Mouse (Mus musculus) limb, embryonic 12.5 days (tissue): ENCODE data around the gene Mcoln2. TPM values are rescaled to one million over a fixed set of nuclear protein-coding genes. Genes with fewer than 3 reads are reported as not detected.

Experiments used
- ATAC-seq: fragments of 200-750 bp; cut with Nextera tagmentation; 2 replicates; pipeline ENCODE4 v1.8.0; 2017; ENCODE audit warnings: low read depth, moderate TSS enrichment; ENCODE audit not compliant: insufficient number of reproducible peaks, insufficient read depth, low FRiP score, low TSS enrichment
- H3K27ac ChIP-seq: fragments of 300-500 bp; sonication (generic); 2 replicates; pipeline ENCODE4 v1.5.1; 2016; ENCODE audit warnings: mild to moderate bottlenecking, moderate library complexity
- H3K27me3 ChIP-seq: fragments of 300-500 bp; sonication (generic); 2 replicates; pipeline ENCODE4 v1.6.1; 2016; ENCODE audit warnings: mild to moderate bottlenecking, moderate library complexity
- H3K36me3 ChIP-seq: fragments of 300-500 bp; sonication (generic); 2 replicates; pipeline ENCODE4 v1.6.1; 2016; ENCODE audit warnings: mild to moderate bottlenecking, moderate library complexity
- H3K4me1 ChIP-seq: fragments of 300-500 bp; sonication (generic); replicated peaks from 2 replicates; pipeline ENCODE4 v1.6.1; 2016
- H3K4me2 ChIP-seq: fragments of 300-500 bp; sonication (generic); 2 replicates; pipeline ENCODE4 v1.6.1; 2016; ENCODE audit warnings: mild to moderate bottlenecking, moderate library complexity
- H3K4me3 ChIP-seq: fragments of 300-500 bp; sonication (generic); replicated peaks from 2 replicates; pipeline ENCODE4 v1.5.1; 2016; ENCODE audit warnings: mild to moderate bottlenecking
- H3K9ac ChIP-seq: fragments of 300-500 bp; sonication (generic); replicated peaks from 2 replicates; pipeline ENCODE4 v1.6.1; 2016; ENCODE audit warnings: mild to moderate bottlenecking, moderate library complexity
- H3K9me3 ChIP-seq: fragments of 300-500 bp; sonication (generic); 2 replicates; pipeline ENCODE4 v1.6.1; 2016; ENCODE audit warnings: mild to moderate bottlenecking, moderate library complexity
- WGBS: fragments of 180-500 bp; shearing (Covaris S2); methylation state at CpG from one replicate; pipeline ENCODE4 v1.1.7; 2016; 5-methylcytosine and 5-hydroxymethylcytosine counted together
- polyA plus RNA-seq: library from polyadenylated mRNA; unstranded; fragments of >200 nt; fragmentation: Nextera tagmentation; extraction: Ambion mirVana; gene quantifications from 2 replicates; pipeline ENCODE4 v1.2.1, GENCODE M21; 2016

Gene Mcoln2
- polyA plus RNA-seq, 1 experiment from 2014 or later, result 0.70 TPM

GRCm38 (mm10) chr3:146189933-146190332 is 40.3 kb downstream of the Mcoln2 start:
- H3K36me3 ChIP-seq, result no peaks in the 10 kb centered on the region
- no peak for ATAC-seq
- H3K27ac ChIP-seq, result no peak overlapping the region
- no peaks in the 10 kb centered on the region for H3K9me3 ChIP-seq
- no peak overlapping the region for H3K9ac ChIP-seq
- H3K27me3 ChIP-seq, result no peaks in the 10 kb centered on the region; the same call in 1 of the 2 replicates
- no peak overlapping the region for H3K4me3 ChIP-seq
- H3K4me2 ChIP-seq, result no peak overlapping the region
- WGBS, result 68% methylated on average over 10 of the region's 10 CpGs
- no peaks in the 10 kb centered on the region for H3K4me1 ChIP-seq

- Histone ChIP-seq H3K27me3 (no peaks in the 10 kb centered on the region; the same call in 1 of the 2 replicates), H3K27ac (no peak overlapping the region), H3K4me1 (no peaks in the 10 kb centered on the region), H3K4me3 (no peak overlapping the region), H3K4me2 (no peak overlapping the region), H3K36me3 (no peaks in the 10 kb centered on the region), H3K9me3 (no peaks in the 10 kb centered on the region), H3K9ac (no peak overlapping the region)
- 73% methylated on average over 1 of the region's 1 CpGs for WGBS
- ATAC-seq, result no peak
These were observed 42.9 kb downstream of the Mcoln2 start for GRCm38 (mm10) chr3:146192507-146192906.

- H3K9me3 ChIP-seq, result no peaks in the 10 kb centered on the region
- 0 out of 2 replicates have a peak, but pooled peaks cover 6% of the 10 kb centered on the region for H3K4me1 ChIP-seq
- H3K4me2 ChIP-seq, result no peak overlapping the region
- no peak overlapping the region for H3K4me3 ChIP-seq
- no peaks in the 10 kb centered on the region for H3K36me3 ChIP-seq
- no peaks in the 10 kb centered on the region; the same call in 1 of the 2 replicates for H3K27me3 ChIP-seq
- no peak overlapping the region for H3K9ac ChIP-seq
- no peak for ATAC-seq
- WGBS, result 85% methylated on average over 5 of the region's 5 CpGs
- H3K27ac ChIP-seq, result no peak overlapping the region
These were observed 45.5 kb downstream of the Mcoln2 start for GRCm38 (mm10) chr3:146195153-146195552.

GRCm38 (mm10) chr3:146196301-146196700 is 46.7 kb downstream of the Mcoln2 start:
- H3K36me3 ChIP-seq, result no peaks in the 10 kb centered on the region
- H3K9ac ChIP-seq, result no peak overlapping the region
- no peak overlapping the region for H3K4me3 ChIP-seq
- ATAC-seq, result no peak
- 0 out of 2 replicates have a peak, but pooled peaks cover 6% of the 10 kb centered on the region for H3K4me1 ChIP-seq
- H3K27ac ChIP-seq, result no peak overlapping the region
- H3K4me2 ChIP-seq, result no peak overlapping the region
- H3K27me3 ChIP-seq, result no peaks in the 10 kb centered on the region; the same call in 1 of the 2 replicates
- 80% methylated on average over 6 of the region's 6 CpGs for WGBS
- H3K9me3 ChIP-seq, result no peaks in the 10 kb centered on the region

- H3K9ac ChIP-seq, result no peak overlapping the region
- H3K27ac ChIP-seq, result no peak overlapping the region
- H3K36me3 ChIP-seq, result no peaks in the 10 kb centered on the region
- WGBS, result 81% methylated on average over 17 of the region's 17 CpGs
- no peaks in the 10 kb centered on the region; the same call in 1 of the 2 replicates for H3K27me3 ChIP-seq
- H3K9me3 ChIP-seq, result no peaks in the 10 kb centered on the region
- ATAC-seq, result no peak
- no peak overlapping the region for H3K4me2 ChIP-seq
- H3K4me1 ChIP-seq, result 0 out of 2 replicates have a peak, but pooled peaks cover 6% of the 10 kb centered on the region
- no peak overlapping the region for H3K4me3 ChIP-seq
These were observed 47.4 kb downstream of the Mcoln2 start for GRCm38 (mm10) chr3:146196780-146197743.

- Histone ChIP-seq H3K9me3 (no peaks in the 10 kb centered on the region), H3K27me3 (no peaks in the 10 kb centered on the region; the same call in 1 of the 2 replicates), H3K9ac (no peak overlapping the region), H3K27ac (no peak overlapping the region), H3K4me3 (no peak overlapping the region), H3K36me3 (no peaks in the 10 kb centered on the region), H3K4me2 (no peak overlapping the region), H3K4me1 (0 out of 2 replicates have a peak, but pooled peaks cover 6% of the 10 kb centered on the region)
- WGBS, result 85% methylated on average over 12 of the region's 12 CpGs
- no peak for ATAC-seq
These were observed 48.2 kb downstream of the Mcoln2 start for GRCm38 (mm10) chr3:146197785-146198184.

- WGBS, result 59% methylated on average over 11 of the region's 11 CpGs
- ATAC-seq, result no peak
These were observed 49.3 kb downstream of the Mcoln2 start for GRCm38 (mm10) chr3:146198803-146199481.

GRCm38 (mm10) chr3:146199486-146199885 is 49.9 kb downstream of the Mcoln2 start:
- no peaks in the 10 kb centered on the region; the same call in 1 of the 2 replicates for H3K27me3 ChIP-seq
- no peaks in the 10 kb centered on the region for H3K9me3 ChIP-seq
- 0 out of 2 replicates have a peak, but pooled peaks cover 6% of the 10 kb centered on the region for H3K4me1 ChIP-seq
- no peak for ATAC-seq
- H3K9ac ChIP-seq, result no peak overlapping the region
- H3K36me3 ChIP-seq, result no peaks in the 10 kb centered on the region
- H3K4me2 ChIP-seq, result no peak overlapping the region
- no peak overlapping the region for H3K4me3 ChIP-seq
- 82% methylated on average over 3 of the region's 3 CpGs for WGBS
- H3K27ac ChIP-seq, result no peak overlapping the region

More at GRCm38 (mm10) chr3:146198803-146199481, 49.3 kb downstream of the Mcoln2 start:
- Histone ChIP-seq H3K27ac (no peak overlapping the region), H3K4me3 (no peak overlapping the region), H3K36me3 (no peaks in the 10 kb centered on the region), H3K27me3 (no peaks in the 10 kb centered on the region; the same call in 1 of the 2 replicates), H3K4me2 (no peak overlapping the region), H3K9ac (no peak overlapping the region), H3K4me1 (0 out of 2 replicates have a peak, but pooled peaks cover 6% of the 10 kb centered on the region), H3K9me3 (no peaks in the 10 kb centered on the region)

- no peak for ATAC-seq
- no peaks in the 10 kb centered on the region for H3K9me3 ChIP-seq
- no peak overlapping the region for H3K9ac ChIP-seq
- no peaks in the 10 kb centered on the region for H3K4me1 ChIP-seq
- 50% methylated on average over 2 of the region's 2 CpGs for WGBS
- H3K36me3 ChIP-seq, result no peaks in the 10 kb centered on the region
- H3K27ac ChIP-seq, result no peak overlapping the region
- H3K4me3 ChIP-seq, result no peak overlapping the region
- H3K27me3 ChIP-seq, result peaks cover 2% of the 10 kb centered on the region; the same call in 1 of the 2 replicates
- H3K4me2 ChIP-seq, result no peak overlapping the region
These were observed 54.7 kb downstream of the Mcoln2 start for GRCm38 (mm10) chr3:146204375-146204774.

- Histone ChIP-seq H3K27ac (no peak overlapping the region), H3K9ac (no peak overlapping the region), H3K4me3 (no peak overlapping the region), H3K36me3 (no peaks in the 10 kb centered on the region), H3K9me3 (no peaks in the 10 kb centered on the region), H3K4me2 (no peak overlapping the region), H3K4me1 (no peaks in the 10 kb centered on the region), H3K27me3 (peaks cover 2% of the 10 kb centered on the region; the same call in 1 of the 2 replicates)
- no peak for ATAC-seq
- 76% methylated on average over 11 of the region's 11 CpGs for WGBS
These were observed 55.7 kb downstream of the Mcoln2 start for GRCm38 (mm10) chr3:146205305-146205704.

GRCm38 (mm10) chr3:146206635-146207034 is 57.0 kb downstream of the Mcoln2 start:
- no peak for ATAC-seq
- Histone ChIP-seq H3K9ac (no peak overlapping the region), H3K27ac (no peak overlapping the region), H3K4me2 (no peak overlapping the region), H3K4me3 (no peak overlapping the region), H3K27me3 (peaks cover 2% of the 10 kb centered on the region; the same call in 1 of the 2 replicates), H3K9me3 (no peaks in the 10 kb centered on the region), H3K4me1 (no peaks in the 10 kb centered on the region), H3K36me3 (no peaks in the 10 kb centered on the region)
- WGBS, result 79% methylated on average over 2 of the region's 2 CpGs
